Mouse (Mus musculus): ENCODE measurements around the gene Ntrk2. TPM values are rescaled to one million over a fixed set of nuclear protein-coding genes. Genes with fewer than 3 reads are reported as not detected.
A peak's percentile ranks its signal among the peaks of the same experiment; 100 is the strongest.

The Ntrk2 gene
- total RNA-seq, 2 experiments from 2014 or later, result 1.9 to 2.0 TPM

GRCm38 (mm10) chr13:58927186-58927585 is 120.8 kb downstream of the Ntrk2 start:
- DNase-seq, result no peak

DNA sequence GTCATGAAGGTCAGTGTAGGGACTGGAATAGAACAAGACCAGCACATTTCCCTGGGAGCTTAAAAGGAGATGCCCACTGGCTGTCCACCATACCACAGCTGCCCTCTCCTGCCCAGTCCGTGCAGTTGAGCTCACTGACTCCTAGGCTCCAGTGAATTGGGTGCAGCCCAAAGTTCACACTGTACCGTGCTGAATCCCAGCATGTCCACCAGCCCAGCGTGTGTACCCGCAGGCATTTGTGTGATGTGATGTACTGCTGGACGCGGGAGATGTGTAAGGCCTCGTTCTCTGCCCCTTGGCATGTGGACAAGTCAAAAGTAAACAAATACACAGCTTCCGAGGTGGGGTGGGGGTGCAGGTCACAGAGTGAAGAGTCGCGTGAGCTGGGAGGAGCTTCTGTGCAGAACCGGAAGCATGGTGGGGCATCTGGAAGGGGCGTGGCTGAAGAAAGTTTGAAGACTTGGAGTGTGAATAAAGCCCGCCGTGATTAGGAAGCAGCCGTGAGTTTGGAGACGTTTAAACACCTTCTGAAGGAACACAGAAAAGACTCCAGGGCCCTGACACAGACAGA is 121.4 kb downstream of the Ntrk2 start:
- DNase-seq, result no peak

DNA sequence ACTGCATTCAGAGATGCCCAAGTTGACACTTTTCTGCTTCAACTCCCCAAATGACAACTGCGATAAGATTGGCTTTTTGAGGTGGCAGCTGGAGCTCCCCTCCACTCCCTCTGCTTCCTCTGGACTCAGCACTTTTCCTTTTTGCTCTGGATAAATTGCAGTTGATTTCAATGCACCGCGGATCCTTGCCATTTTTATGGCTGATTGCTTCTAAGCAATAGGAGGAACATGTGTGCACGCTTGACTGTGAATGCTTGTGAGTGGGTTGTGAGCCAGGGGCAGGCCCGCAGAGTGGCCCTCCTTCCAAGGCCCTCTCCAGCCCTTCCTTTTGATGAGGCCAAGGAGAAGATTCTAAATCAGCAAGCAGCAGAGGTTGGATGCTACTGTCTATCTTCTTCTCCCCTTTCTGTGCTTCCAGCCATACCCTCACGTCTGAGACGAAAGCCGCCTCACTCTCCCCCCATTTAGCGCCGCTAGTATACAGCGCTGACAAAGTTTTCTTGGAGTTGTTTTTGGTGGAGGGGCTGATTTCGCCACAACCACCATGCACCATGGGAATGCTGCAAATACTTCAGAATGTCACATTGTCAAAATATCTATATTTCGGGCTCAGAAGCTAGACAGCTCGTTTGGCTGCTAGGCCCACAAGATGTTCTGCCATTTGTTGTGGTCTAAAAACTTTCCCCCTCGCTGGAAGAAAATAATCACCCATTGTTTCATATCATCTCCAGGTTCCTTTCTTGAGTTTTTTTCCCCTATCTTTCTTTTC is 122.5 kb downstream of the Ntrk2 start:
- DNase-seq, result no peak

DNA sequence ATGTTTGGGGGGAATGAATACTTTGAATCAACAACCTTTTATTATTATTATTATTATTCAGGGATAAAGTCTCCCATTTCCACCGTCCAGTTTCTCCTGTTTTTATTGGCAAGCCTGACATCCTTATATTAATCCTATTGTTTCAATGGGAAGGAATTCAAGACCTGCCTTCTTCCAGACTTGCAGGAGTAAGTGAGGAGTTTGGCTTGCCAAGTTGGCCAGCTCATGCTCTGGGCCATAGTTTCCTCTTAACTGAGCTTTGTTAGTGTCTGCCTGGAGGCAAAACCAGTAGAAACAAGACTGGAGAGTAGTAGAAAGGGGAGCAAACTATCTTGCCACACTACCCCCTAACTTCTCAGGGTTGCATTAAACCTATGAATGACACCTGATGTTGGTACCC is 123.8 kb downstream of the Ntrk2 start:
- no peak for DNase-seq

- DNase-seq, result no peak
Observed at GRCm38 (mm10) chr13:58933126-58933525, 126.8 kb downstream of the Ntrk2 start.

- no peak for DNase-seq
Observed at GRCm38 (mm10) chr13:58934576-58935110, 128.3 kb downstream of the Ntrk2 start.

- DNase-seq, result no peak
Observed at GRCm38 (mm10) chr13:58935956-58936495, 129.7 kb downstream of the Ntrk2 start.

DNA sequence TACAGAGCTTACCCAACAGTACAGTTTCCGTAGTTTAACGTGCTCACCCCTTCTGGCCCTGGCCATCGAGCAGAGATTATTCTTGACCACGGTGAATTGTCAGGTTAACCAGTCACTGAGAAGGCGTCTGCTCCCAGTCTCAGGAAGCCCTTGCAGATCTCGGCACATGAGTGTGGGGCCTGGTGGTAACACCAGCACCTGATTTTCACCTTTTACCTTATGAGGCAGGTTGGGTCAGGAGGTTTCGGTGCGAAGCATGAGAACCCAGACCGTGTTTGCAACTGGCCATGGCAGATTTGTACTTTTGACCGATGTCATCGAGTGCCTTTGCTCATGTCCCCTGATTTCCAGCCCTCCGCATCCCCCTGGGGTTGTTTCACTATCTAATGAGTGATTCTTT is 131.5 kb downstream of the Ntrk2 start:
- DNase-seq, result no peak

DNA sequence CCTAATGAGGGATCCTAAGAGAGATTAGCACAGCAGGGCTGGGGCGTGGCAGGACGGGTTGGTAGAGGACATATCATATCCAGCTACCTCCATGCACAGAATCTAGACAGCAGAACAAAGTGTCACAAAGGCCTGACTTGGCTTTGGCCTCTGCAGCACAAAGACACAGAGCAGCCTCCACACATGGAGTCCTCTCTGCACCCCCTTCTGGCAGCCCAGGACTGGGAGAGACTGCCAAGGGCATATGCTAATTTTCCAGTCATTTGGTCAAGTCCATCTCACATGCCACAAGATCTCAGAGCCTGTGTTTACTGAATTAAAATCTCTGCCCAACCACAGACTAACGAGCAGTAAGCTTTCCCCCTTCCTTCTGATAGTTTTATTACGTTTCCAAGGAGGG is 132.1 kb downstream of the Ntrk2 start:
- peak; percentile 16 for DNase-seq

DNA sequence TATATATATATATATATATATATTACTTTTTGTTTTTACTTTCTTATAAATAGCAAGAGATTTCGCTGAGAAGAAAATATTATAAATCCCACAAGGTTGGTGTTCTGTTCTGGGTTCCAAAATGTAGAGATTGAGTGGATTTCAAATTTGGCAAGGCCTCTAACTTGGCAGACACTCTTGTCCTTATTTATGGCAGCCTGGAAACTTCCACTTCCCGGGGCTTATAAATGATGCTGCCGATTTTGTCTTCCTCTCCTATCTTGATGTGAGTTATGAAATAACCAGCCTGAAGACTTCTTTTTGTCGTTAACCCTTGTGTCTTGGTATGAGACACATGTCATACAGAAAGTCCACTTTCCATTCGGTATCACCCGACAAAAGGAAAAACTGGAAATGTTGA is 133.8 kb downstream of the Ntrk2 start:
- DNase-seq, result no peak

DNA sequence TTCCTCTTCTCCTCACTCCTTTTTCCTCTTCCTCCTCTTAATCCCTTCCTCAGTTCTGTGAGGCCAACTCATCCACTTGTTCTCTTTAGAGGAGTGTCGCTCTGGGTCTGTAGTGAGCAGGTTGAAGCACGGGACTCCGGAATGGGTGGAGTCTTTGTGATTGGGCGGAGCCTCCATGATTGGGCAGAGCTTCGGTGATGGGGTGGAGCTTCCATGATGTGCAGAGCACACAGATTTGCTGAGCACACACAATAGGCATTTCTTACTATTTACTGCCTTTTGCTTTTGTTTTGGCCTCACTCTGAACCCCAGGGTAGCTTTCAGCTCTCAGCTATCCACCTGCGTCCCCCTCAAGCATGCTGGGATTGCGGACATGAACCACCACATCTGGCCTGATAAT is 134.4 kb downstream of the Ntrk2 start:
- no peak for DNase-seq

DNA sequence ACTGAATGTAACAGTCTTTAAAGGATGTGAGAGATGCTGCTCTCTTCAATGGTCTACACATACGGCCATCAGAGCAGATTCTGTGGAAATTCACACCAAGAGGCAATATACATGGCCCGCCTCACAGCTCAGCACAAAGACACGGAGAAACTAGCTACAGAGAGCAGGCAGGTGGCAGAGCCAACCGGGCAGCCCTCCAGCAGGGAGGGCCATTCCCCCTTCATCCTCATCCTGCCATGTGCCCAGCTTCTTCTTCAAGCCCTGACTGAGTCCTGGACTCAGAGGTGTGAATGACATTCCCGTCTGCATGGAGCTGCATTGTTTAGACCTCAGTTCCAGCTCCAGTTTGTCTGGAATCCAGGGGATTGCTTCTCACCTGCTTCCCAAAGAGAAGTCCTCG is 139.4 kb downstream of the Ntrk2 start:
- no peak for DNase-seq

DNA sequence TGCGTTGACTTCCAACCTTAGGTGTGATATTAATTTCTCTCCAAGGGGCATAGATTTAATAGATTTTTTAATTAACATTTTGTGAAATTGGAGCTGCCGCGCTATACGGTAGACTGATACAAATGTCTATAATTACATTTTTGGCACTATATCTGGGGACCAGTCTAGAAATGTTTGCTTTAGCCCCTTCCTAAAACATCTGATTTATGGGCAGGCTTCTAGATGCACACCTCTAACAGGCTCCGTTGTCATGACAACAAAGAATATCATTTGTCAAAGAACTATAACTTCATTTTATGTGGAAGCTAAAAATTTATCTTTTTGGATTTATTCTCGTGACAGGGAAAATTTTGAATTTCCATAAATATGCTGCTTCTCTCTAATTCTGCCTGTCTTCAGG is 140.2 kb downstream of the Ntrk2 start:
- DNase-seq, result no peak

GRCm38 (mm10) chr13:58947056-58947455 is 140.7 kb downstream of the Ntrk2 start:
- DNase-seq, result no peak

- DNase-seq, result no peak
Observed at GRCm38 (mm10) chr13:58954331-58954730, 148.0 kb downstream of the Ntrk2 start.

DNA sequence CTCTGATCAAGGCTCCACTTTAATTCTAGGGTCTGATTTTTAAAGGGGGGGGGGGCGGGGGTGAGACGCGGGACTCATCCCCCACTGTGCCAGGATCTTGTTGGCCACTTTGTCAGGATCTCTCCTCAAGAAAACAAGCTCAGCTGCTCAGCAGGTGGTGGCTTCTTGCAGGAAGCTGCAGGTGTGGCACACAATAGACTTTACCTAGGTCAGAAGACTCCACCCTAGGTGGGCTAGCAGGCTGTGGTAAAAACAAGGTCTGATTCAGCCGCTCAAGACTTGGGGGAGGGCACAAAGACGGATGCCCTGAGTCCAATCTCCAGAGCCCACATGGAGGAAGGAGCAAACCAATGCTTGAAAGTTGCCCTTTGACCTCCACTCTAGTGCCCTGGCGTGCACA is 148.4 kb downstream of the Ntrk2 start:
- DNase-seq, result no peak

- no peak for DNase-seq
Observed at GRCm38 (mm10) chr13:58955237-58955777, 148.9 kb downstream of the Ntrk2 start.

DNA sequence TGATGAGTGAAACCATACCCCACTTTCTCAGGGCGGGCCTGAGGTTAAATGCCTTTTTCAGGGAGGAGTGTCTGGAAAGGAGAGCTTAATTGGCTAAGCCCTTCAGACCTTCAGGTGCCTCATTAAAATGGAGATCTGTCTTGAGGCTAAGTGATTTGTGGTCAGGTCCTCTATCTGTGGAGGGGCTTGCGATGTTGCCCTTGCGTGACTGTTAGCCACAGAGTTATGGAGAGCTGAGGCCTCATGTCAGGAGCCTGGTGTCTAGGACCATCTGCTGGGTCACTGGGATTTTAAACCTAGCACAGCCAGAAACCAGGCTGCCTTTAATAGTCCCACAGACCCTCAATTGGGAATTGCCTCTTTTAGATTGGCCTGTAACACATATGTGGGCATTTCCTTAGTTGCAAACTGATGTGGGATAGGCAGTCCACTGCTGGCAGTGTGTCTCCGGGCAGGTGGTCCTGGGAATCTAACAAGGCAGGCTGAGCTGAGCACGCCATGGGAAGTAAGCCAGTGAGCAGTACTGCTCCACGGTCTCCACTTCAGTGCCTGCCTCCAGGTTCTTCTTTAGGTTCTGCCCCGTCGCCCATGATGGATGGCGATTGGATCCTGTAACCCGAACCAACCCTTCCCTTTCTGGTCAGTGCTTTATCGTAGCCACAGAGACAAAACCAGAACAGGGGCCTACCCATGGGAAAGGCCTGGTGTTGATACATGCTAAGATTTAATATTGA is 152.0 kb downstream of the Ntrk2 start:
- DNase-seq, result no peak

GRCm38 (mm10) chr13:58960321-58960720 is 154.0 kb downstream of the Ntrk2 start:
- no peak for DNase-seq

DNA sequence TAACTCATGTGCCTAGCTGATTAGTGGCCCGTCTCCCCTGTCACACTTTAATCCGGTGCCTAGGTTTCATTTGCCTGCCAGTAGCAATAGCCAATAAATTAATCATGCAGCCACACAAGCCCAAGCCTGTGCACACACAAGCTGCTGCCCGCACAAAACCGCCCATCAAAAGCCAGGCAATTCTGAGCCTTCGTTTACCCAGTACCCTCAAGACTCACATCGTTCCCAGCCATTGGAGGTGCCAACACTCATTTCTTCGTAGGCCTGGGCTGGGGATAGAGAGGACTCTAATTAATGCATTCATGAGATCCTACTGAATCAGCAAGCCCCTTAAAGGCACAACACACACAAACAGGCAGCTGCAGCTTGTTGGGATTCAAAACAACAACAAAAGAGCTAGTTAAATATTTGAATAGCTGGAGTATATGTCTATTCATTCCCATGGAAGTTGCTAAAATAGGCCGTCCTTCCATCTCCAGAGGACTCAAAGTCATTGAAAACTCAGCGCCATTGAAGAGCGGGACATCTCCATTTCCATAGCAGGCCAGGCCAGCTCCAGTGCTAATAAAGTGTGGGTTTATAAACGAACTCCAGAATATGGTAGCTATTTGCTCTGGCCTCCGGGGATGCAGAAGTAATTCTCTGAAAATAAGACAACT is 158.5 kb downstream of the Ntrk2 start:
- DNase-seq, result no peak

DNA sequence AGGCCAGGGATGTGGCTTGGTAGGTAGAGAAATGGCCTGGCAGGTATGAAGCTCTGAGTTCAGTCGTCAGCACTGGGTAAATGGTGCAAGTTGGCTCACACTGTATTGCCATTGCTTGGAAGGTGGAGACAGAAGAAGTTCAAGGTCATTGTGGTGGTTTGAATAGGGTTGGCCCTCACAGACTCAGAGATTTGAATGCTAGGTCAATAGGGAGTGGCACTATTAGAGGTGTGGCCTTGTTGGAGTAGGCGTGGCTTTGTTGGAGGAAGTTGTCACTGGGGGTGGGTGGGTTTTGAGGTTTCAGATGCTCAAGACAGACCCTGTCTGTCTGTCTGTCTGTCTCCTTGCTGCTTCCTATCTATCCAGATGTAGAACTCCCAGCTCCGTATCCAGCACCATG is 159.5 kb downstream of the Ntrk2 start:
- no peak for DNase-seq

- DNase-seq, result no peak
Observed at GRCm38 (mm10) chr13:58966466-58966865, 160.1 kb downstream of the Ntrk2 start.
